Mouse (Mus musculus): Measurements from ENCODE around the gene Coq6.
"Not testable (repeated sequence)": the region's sequence is repeated elsewhere in the genome, so short reads cannot be mapped to it uniquely, and the experiment has no call there.

Coq6 gene

GRCm38 (mm10) chr12:84361555-84362489 lies at the start of gene Coq6, which contains the start of gene Fam161b:
TSS of gene Coq6 (plus strand) at chr12:84361657.
TSS of gene Fam161b (minus strand) at chr12:84361833.
- peak; percentile 96 for DNase-seq

- DNase-seq = no peak
Measured at GRCm38 (mm10) chr12:84316006-84316405, 45.5 kb upstream of the Coq6 start.

- peak; percentile 90 for DNase-seq
Measured at GRCm38 (mm10) chr12:84316721-84317621, 44.5 kb upstream of the Coq6 start, which contains the start of gene Zfp410. TSS of gene Zfp410 (plus strand) at chr12:84316852.

GRCm38 (mm10) chr12:84327111-84327512 lies 34.3 kb upstream of the Coq6 start:
- peak; percentile 30 for DNase-seq

DNA sequence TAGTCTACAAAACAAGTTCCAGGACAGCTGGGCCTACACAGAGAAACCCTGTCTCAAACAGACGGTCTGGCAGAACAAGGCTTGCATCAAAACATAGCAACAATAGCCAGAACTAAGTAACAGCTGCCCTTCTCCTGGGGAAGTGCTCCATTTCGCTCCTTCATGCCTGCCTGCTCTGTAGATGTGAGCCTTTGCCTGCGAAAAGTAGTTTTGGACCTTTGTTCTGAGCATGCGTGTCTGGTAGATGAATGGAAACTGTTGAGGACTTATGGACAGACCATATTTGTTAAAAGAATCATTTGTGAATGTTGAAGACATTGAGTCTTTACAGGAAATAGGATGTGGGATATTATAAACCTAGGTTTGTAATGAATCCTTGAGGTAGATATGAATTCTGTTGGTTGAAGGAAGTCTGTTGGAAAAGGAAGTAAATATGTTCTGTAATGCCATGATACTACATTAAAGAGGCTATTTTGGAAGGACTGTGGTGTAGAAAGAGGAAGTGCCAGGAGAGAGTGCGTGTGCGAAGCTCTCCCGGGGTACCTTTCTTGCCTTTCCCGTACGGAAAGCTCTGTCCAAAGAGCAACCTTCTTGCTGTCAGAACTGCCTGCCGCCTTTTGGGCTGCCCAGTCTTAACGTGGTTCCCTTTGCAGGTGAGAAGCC lies 24.4 kb upstream of the Coq6 start:
- no peak for DNase-seq

GRCm38 (mm10) chr12:84347192-84347591 lies 14.3 kb upstream of the Coq6 start:
- peak; percentile 53 for DNase-seq

GRCm38 (mm10) chr12:84358699-84359098 lies 2.8 kb upstream of the Coq6 start:
- DNase-seq = not testable (repeated sequence)

DNA sequence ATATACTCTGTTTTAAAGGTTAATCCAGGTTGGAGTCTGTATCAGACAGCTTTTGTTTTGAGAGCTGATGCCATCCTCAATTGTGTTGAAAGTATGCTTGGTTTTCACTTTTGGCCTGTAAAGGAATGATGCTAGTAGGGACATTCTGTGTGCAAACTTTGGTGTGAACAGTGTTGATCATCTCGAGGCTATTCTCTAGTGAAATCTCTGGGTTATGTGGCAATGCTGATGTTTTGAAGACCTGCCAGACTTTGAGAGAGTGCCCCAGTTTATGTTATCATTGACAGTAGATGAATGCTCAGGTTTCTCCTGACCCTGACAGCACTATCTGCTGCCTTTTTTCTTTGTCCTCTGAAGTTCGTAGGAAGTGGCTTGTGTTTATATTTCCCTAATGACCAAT lies 1.4 kb downstream of the Coq6 start:
- no peak for DNase-seq

GRCm38 (mm10) chr12:84364291-84364690 lies 2.8 kb downstream of the Coq6 start:
- no peak for DNase-seq

DNA sequence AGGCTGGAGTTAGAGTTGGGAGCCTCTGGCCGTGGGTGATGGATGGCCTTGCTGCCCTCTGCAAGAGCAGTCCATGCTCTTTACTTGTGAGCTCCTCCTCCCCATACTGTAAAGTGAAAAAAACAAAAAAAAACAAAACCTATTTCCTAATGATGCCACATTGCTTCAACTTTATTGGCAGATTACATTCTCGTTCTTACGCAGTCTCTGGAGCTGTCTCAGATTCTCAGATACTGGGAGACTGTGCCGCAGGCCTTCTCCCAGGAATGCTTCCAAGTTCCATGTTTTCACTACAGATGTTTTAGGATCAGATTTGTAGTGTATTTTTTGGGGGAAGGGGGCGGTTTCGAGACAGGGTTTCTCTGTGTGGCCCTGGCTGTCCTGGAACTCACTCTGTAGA lies 3.7 kb downstream of the Coq6 start:
- DNase-seq = no peak

GRCm38 (mm10) chr12:84366971-84367370 lies 5.5 kb downstream of the Coq6 start:
- no peak for DNase-seq

GRCm38 (mm10) chr12:84371647-84372046 lies 10.2 kb downstream of the Coq6 start:
- no peak for DNase-seq

- no peak for DNase-seq
Measured at GRCm38 (mm10) chr12:84373831-84374481, 12.5 kb downstream of the Coq6 start.

DNA sequence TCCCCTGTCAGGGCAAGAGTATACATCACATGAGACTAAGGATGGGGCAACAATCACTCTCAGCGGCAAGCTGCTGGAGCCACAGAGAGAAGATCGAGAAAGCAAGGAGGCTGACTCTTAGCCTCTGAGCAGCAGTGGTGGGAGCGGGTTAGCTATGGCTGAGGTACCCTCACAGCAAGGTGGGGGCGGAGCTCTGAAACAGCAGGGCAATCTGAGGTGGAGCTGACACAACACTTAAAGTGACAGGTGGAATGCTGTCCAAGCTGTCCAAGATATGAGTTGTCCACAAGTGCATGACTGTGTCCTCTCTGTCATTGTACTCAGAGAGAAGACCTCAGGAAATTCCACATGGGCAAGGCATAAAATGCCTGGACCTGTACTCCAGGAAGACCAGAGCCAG lies 20.9 kb downstream of the Coq6 start:
- no peak for DNase-seq

DNA sequence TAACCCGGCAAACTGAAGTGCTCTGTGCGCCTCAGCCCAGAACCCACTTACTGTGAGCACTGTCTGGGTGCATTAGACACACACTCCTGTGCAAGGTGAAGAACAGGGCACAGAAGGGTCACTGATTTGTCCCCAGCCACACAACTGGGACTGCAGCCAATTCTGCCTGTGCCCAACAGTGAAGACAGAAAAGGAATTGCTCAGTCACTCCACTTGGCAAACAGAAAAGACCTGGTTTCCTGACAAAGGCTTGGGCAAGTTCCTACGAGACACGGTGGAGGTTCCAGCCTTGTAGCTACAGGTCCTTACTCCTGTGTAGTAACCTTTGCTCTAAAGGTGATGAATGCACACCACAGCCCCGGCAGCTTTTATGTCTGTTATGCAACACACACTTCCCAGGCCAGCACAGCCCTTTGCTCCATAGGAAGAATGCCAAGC lies 23.2 kb downstream of the Coq6 start:
- DNase-seq = peak; percentile 60

DNA sequence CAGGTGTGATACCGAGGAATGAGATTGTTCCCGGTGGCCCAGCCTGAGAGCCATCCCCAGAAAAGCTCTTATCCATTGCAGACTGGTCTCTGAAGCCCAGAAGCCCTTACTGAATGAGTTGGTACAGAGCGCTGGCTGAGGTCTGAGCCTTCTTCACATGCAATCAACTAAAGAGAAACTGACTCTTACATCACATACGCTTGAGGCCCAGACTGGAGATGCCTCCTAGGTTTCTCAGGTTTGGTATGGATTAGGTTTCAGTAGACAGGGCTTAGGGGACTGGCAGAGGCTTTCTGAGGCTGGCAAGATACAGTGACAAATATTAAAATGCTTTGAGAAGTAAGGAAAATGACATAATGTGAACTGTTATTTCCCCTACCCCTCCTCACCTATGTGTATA lies 24.0 kb downstream of the Coq6 start:
- DNase-seq = no peak

DNA sequence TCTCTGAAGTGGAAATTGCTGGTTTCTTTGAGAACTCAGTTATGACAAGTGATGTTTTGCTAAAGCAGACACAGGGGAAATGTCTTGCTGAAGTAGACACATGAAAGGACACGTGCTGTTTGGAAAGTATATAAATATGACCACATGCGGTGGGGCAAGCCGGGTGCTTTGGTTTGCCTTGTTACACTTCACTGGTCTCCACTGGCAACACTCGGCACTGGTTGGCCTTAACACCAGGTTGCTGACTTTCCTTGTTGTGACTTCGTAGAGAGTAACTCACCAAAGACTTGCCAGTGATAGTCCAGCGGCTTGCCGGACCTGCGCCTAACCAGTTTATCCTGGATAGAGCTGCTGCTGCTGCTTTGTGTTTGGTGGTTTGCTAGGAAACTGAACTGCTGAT lies 26.6 kb downstream of the Coq6 start:
- DNase-seq = no peak

GRCm38 (mm10) chr12:84388774-84389400 lies 27.4 kb downstream of the Coq6 start:
- no peak for DNase-seq

DNA sequence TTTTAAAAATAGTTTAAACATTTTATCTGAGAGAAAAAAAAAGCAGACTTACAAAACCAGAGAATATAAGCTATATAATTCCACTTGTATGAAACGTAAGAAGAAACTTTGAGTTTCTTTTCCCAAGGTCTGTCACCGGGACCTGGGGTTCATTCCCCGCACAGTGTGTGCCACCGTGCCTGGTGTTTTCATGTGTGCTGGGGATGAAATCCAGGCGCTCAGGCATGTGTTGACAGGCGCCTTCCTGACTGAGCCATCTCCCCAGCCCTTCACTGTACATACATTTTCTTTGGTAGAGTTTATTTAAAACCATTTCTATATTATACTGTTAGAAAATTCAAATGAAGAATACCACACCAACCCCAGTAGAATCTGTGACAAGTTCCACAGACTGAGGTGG lies 28.9 kb downstream of the Coq6 start:
- no peak for DNase-seq

- DNase-seq = no peak
Measured at GRCm38 (mm10) chr12:84392681-84393080, 31.2 kb downstream of the Coq6 start.

- DNase-seq = no peak
Measured at GRCm38 (mm10) chr12:84393847-84394246, 32.4 kb downstream of the Coq6 start.

Measured in lung, postnatal 10 days (tissue).